Mouse (Mus musculus): ENCODE data around the gene Olfr545.

DNA sequence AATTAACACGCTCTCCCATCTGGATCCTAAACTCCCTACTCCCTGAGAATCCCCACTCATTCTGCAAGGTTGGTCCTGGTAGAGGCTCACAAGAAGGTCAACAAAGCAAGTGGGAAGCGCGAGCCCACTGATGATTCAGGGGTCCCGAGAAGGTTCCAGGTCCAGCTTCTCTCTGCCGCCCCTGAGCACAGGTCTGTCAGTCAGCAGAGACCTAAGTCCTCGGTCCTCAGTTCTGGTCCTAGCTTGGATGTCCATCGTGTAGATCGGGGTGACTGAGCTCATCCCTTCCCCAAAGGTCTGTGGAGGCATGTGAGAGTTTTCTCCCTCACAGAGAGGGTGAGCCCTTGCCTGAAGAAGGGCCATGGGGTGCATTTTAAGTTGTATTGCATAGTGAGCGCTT lies 8.7 kb upstream of the Olfr545 start:
- TF ChIP-seq CTCF (conservative IDR thresholded peaks at IDR 0.05; ENCODE audit: low read length) (no peak), POU5F1 (IDR thresholded peaks at IDR 0.05; ENCODE audit: borderline replicate concordance, low read length) (no peak)
